Mouse (Mus musculus) stomach, embryonic 16.5 days (tissue): ENCODE data around the gene Gm8453. TPM values are rescaled to one million over a fixed set of nuclear protein-coding genes. Genes with fewer than 3 reads are reported as not detected.
"Not testable (repeated sequence)": the region's sequence is repeated elsewhere in the genome, so short reads cannot be mapped to it uniquely, and the experiment has no call there.

Experiments
- ATAC-seq: fragments of 200-750 bp; cut with Nextera tagmentation; 2 replicates; pipeline ENCODE4 v1.8.0; 2017; ENCODE audit warnings: moderate number of reproducible peaks, moderate TSS enrichment; ENCODE audit not compliant: insufficient read depth, low FRiP score
- H3K27ac ChIP-seq: fragments of 300-500 bp; sonication (generic); 2 replicates; pipeline ENCODE4 v1.5.1; 2014; ENCODE audit warnings: low read length
- H3K27me3 ChIP-seq: fragments of 300-500 bp; sonication (generic); 2 replicates; pipeline ENCODE4 v1.6.1; 2014; ENCODE audit warnings: low read length, control low read depth, mixed read lengths; ENCODE audit not compliant: control insufficient read depth, insufficient read depth
- H3K36me3 ChIP-seq: fragments of 300-500 bp; sonication (generic); 2 replicates; pipeline ENCODE4 v1.6.1; 2014; ENCODE audit warnings: low read length; ENCODE audit not compliant: control insufficient read depth, insufficient read depth
- H3K4me1 ChIP-seq: fragments of 300-500 bp; sonication (generic); 2 replicates; pipeline ENCODE4 v1.6.1; 2014; ENCODE audit warnings: low read length, control low read depth, mixed read lengths; ENCODE audit not compliant: control insufficient read depth, insufficient read depth
- H3K4me2 ChIP-seq: fragments of 300-500 bp; sonication (generic); 2 replicates; pipeline ENCODE4 v1.6.1; 2014; ENCODE audit warnings: low read depth, low read length, mixed read lengths
- H3K4me3 ChIP-seq: fragments of 300-500 bp; sonication (generic); replicated peaks from 2 replicates; pipeline ENCODE4 v1.5.1; 2014; ENCODE audit warnings: mild to moderate bottlenecking, low read length
- H3K9ac ChIP-seq: fragments of 300-500 bp; sonication (generic); 2 replicates; pipeline ENCODE4 v1.6.1; 2014; ENCODE audit warnings: low read length
- H3K9me3 ChIP-seq: fragments of 300-500 bp; sonication (generic); replicated peaks from 2 replicates; pipeline ENCODE4 v1.6.1; 2016; ENCODE audit warnings: low read length, control low read depth; ENCODE audit not compliant: control insufficient read depth
- WGBS: fragments of 180-500 bp; shearing (Covaris S2); extraction: QIAGEN DNeasy Blood & Tissue Kit; methylation state at CpG from one replicate; pipeline ENCODE4 v1.1.7; 2014; 5-methylcytosine and 5-hydroxymethylcytosine counted together
- polyA plus RNA-seq: library from polyadenylated mRNA; unstranded; fragments of >200 nt; fragmentation: Nextera tagmentation; extraction: Ambion mirVana; gene quantifications from 2 replicates; pipeline ENCODE4 v1.2.1, GENCODE M21; 2015

Gene Gm8453
- polyA plus RNA-seq, result not detected in 2 replicates

DNA sequence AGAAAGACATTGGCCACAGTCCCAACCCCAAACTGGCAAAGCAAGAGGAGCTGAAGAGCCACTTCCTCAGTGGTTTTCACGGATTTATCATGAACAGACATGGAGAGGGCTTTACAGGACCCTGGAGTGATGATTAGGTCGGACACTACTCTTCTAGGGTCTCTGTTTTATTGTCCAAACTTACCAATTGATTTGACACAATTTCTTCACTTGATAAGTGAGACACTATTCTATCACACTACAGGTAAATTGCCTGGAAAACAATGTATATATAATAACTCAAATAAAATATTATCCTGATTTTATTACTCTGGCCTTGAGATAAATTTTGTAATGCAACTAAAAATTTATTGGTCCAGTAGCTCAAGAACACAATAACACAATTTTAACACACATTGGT, at the start of gene Gm8453:
Gene Gm8453 (minus strand): TSS at position 101 of the 400 bp plus-strand sequence.
- ATAC-seq, H3K4me3 ChIP-seq, H3K9ac ChIP-seq, H3K36me3 ChIP-seq, H3K27me3 ChIP-seq, H3K4me2 ChIP-seq, H3K9me3 ChIP-seq, H3K4me1 ChIP-seq, H3K27ac ChIP-seq: not testable (repeated sequence)
- WGBS, result 19% methylated on average over 1 of the region's 2 CpGs

DNA sequence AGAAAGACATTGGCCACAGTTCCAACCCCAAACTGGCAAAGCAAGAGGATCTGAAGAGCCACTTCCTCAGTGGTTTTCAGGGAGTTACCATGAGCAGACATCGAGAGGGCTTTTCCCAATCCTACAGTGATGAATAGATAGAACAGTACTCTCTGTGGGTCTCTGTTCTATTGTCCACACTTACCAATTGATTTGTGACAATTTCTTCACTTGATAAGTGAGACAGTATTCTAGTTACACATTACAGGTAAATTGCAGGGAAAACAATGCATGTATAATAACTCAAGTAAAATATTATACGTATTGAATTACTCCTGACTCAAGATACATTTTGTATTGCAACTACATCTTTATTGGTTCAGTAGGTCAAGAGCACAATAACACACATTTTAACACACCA, 28.1 kb downstream of the Gm8453 start, which contains the start of gene Gm8653:
Gene Gm8653 (minus strand): TSS at position 101 of the 400 bp plus-strand sequence.
- no CpG with 5 or more reads among the region's 2 CpGs for WGBS
- not testable (repeated sequence) for H3K9ac ChIP-seq, H3K27ac ChIP-seq, H3K4me3 ChIP-seq, H3K36me3 ChIP-seq, H3K27me3 ChIP-seq, H3K4me1 ChIP-seq, ATAC-seq, H3K9me3 ChIP-seq, H3K4me2 ChIP-seq

GRCm38 (mm10) chr7:22189077-22189476, 40.2 kb downstream of the Gm8453 start, which contains the start of gene Vmn1r143:
TSS of gene Vmn1r143 (plus strand) at chr7:22189377.
- H3K9me3 ChIP-seq, H3K4me3 ChIP-seq, H3K9ac ChIP-seq, H3K4me2 ChIP-seq, H3K27me3 ChIP-seq, ATAC-seq, H3K27ac ChIP-seq, H3K36me3 ChIP-seq, H3K4me1 ChIP-seq: not testable (repeated sequence)
- no CpG with 5 or more reads among the region's 3 CpGs for WGBS

Other genes starting within 250 kb of the Gm8453 start
- gene Vmn1r137, start 234.9 kb downstream of the Gm8453 start, polyA plus RNA-seq, result not detected in 2 replicates
- not detected in 2 replicates for gene Vmn1r138, start 200.6 kb downstream of the Gm8453 start, polyA plus RNA-seq
- not detected in 2 replicates for gene Gm6176, start 173.2 kb downstream of the Gm8453 start, polyA plus RNA-seq
- not detected in 2 replicates for gene Vmn1r139, start 160.4 kb downstream of the Gm8453 start, polyA plus RNA-seq
- not detected in 2 replicates for gene Gm16451, start 111.2 kb downstream of the Gm8453 start, polyA plus RNA-seq
- gene Gm10666, start 94.7 kb downstream of the Gm8453 start, polyA plus RNA-seq, result not detected in 2 replicates
- not detected in 2 replicates for gene Vmn1r142, start 65.4 kb downstream of the Gm8453 start, polyA plus RNA-seq
- not detected in 2 replicates for gene Vmn1r143, start 40.1 kb downstream of the Gm8453 start, polyA plus RNA-seq
- gene Gm8653, start 28.2 kb downstream of the Gm8453 start, polyA plus RNA-seq, result not detected in 2 replicates
- gene Gm4187, start 100.2 kb upstream of the Gm8453 start, polyA plus RNA-seq, result not detected in 2 replicates
- gene Gm8660, start 141.6 kb upstream of the Gm8453 start, polyA plus RNA-seq, result not detected in 2 replicates
- gene Vmn1r148, start 184.1 kb upstream of the Gm8453 start, polyA plus RNA-seq, result not detected in 2 replicates
- gene Vmn1r149, start 208.7 kb upstream of the Gm8453 start, polyA plus RNA-seq, result not detected in 2 replicates
- not detected in 2 replicates for gene Gm10665, start 234.6 kb upstream of the Gm8453 start, polyA plus RNA-seq